13 mouse cellular contexts compared by ENCODE assay signal in the genomic region with DNA sequence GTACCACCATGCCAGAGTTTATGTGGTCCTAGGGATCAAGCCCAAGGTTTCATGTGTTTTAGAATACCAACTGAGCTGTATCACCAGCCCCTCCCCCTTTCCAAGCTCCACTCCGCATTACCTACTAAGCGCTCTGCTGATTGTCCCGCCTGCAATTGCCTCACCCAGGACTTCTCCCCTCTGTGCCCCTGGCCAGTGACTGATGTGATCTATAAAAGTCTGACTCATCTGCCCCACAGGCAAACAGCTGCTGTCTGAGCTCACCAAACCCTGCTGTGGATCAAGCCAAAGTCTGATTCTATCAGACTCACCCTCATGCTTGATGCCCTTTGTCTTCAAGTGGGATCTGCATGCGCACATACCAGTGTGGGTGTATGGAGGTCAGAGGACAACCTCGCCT. TPM values are rescaled to one million over a fixed set of nuclear protein-coding genes. Genes with fewer than 3 reads are reported as not detected.
DNase-seq lines count a peak whose midpoint lies in the region; ATAC-seq and TF ChIP-seq lines count a peak whose summit lies in the region.
"Had no signal": no experiment of that assay in that cellular context is flagged by ENCODE, and none has a peak within 500 bp of the region (broad histone marks: within the 10 kb centered on the region; RNA-seq: fewer than 3 reads in every experiment).

No protein-coding gene starts in this region.

- H3K27ac ChIP-seq in embryonic facial prominence, embryonic 15.5 days (replicated peaks): no peak overlapping the region
- H3K27ac ChIP-seq in embryonic facial prominence, embryonic 10.5 days (replicated peaks): no peak overlapping the region
- peak overlapping the region; percentile 94 for H3K27ac ChIP-seq in liver, postnatal 0 days (ENCODE audit: low read depth)
- no peak overlapping the region for H3K27ac ChIP-seq in forebrain, embryonic 16.5 days (ENCODE audit: low read length)
- no peak overlapping the region for H3K27ac ChIP-seq in forebrain, embryonic 11.5 days (ENCODE audit: low read depth, low read length)
- H3K27ac ChIP-seq: hindbrain, embryonic 14.5 days; kidney, embryonic 15.5 days had no signal

- no peaks in the 10 kb centered on the region for H3K4me1 ChIP-seq in embryonic facial prominence, embryonic 15.5 days
- no peaks in the 10 kb centered on the region for H3K4me1 ChIP-seq in embryonic facial prominence, embryonic 10.5 days
- peaks cover 5% of the 10 kb centered on the region for H3K4me1 ChIP-seq in liver, postnatal 0 days (ENCODE audit: insufficient read depth)
- no peaks in the 10 kb centered on the region for H3K4me1 ChIP-seq in forebrain, embryonic 16.5 days (replicated peaks; ENCODE audit: control insufficient read depth, insufficient read depth, low read length)
- no peaks in the 10 kb centered on the region for H3K4me1 ChIP-seq in forebrain, embryonic 11.5 days (replicated peaks; ENCODE audit: control insufficient read depth, insufficient read depth, low read length)
- H3K4me1 ChIP-seq: heart, embryonic 12.5 days; kidney, embryonic 15.5 days had no signal

- H3K4me2 ChIP-seq in embryonic facial prominence, embryonic 15.5 days (replicated peaks): no peak overlapping the region
- H3K4me2 ChIP-seq in liver, postnatal 0 days (ENCODE audit: low read depth, low read length): no peak overlapping the region
- H3K4me2 ChIP-seq in forebrain, embryonic 16.5 days (ENCODE audit: low read length): no peak overlapping the region
- H3K4me2 ChIP-seq in forebrain, embryonic 11.5 days (ENCODE audit: low read depth, low read length, severe bottlenecking): no peak overlapping the region
- H3K4me2 ChIP-seq: heart, embryonic 12.5 days; hindbrain, embryonic 14.5 days; kidney, embryonic 15.5 days had no signal

- peaks cover 39% of the 10 kb centered on the region for H3K36me3 ChIP-seq in embryonic facial prominence, embryonic 15.5 days
- peaks cover 53% of the 10 kb centered on the region for H3K36me3 ChIP-seq in embryonic facial prominence, embryonic 10.5 days (replicated peaks)
- peaks cover 26% of the 10 kb centered on the region for H3K36me3 ChIP-seq in liver, postnatal 0 days (replicated peaks; ENCODE audit: insufficient read depth, low read length)
- peaks cover 28% of the 10 kb centered on the region for H3K36me3 ChIP-seq in forebrain, embryonic 16.5 days (ENCODE audit: control insufficient read depth, insufficient read depth)
- H3K36me3 ChIP-seq in forebrain, embryonic 11.5 days (ENCODE audit: control insufficient read depth, insufficient read depth, low read length): peaks cover 15% of the 10 kb centered on the region

- ATAC-seq in embryonic facial prominence, embryonic 15.5 days (ENCODE audit: insufficient number of reproducible peaks, low FRiP score, low TSS enrichment, low read depth): 0 out of 2 replicates have a peak, but pooled peaks have one; percentile 34
- peak; percentile 96 for ATAC-seq in liver, postnatal 0 days
- ATAC-seq in forebrain, embryonic 16.5 days: no peak
- ATAC-seq in forebrain, embryonic 11.5 days (replicated peaks; ENCODE audit: low FRiP score): no peak

- H3K9ac ChIP-seq in embryonic facial prominence, embryonic 15.5 days: no peak overlapping the region
- H3K9ac ChIP-seq in liver, postnatal 0 days (replicated peaks): no peak overlapping the region
- H3K9ac ChIP-seq in forebrain, embryonic 16.5 days (replicated peaks; ENCODE audit: low read depth, low read length): no peak overlapping the region
- no peak overlapping the region for H3K9ac ChIP-seq in forebrain, embryonic 11.5 days (ENCODE audit: low read length)
- H3K9ac ChIP-seq: heart, embryonic 12.5 days; hindbrain, embryonic 14.5 days; kidney, embryonic 15.5 days had no signal

- no peak overlapping the region for H3K4me3 ChIP-seq in embryonic facial prominence, embryonic 15.5 days (replicated peaks)
- no peak overlapping the region for H3K4me3 ChIP-seq in embryonic facial prominence, embryonic 10.5 days
- no peak overlapping the region for H3K4me3 ChIP-seq in liver, postnatal 0 days (ENCODE audit: low read depth, low read length)
- no peak overlapping the region for H3K4me3 ChIP-seq in forebrain, embryonic 16.5 days (replicated peaks; ENCODE audit: low read length)
- H3K4me3 ChIP-seq in forebrain, embryonic 11.5 days (ENCODE audit: low read depth, low read length): no peak overlapping the region
- H3K4me3 ChIP-seq: erythroblast, embryonic 14.5 days; heart, embryonic 12.5 days; kidney, embryonic 15.5 days had no signal

- H3K27me3 ChIP-seq in embryonic facial prominence, embryonic 15.5 days: no peaks in the 10 kb centered on the region
- no peaks in the 10 kb centered on the region for H3K27me3 ChIP-seq in embryonic facial prominence, embryonic 10.5 days (replicated peaks; ENCODE audit: low read depth, poor library complexity, severe bottlenecking)
- H3K27me3 ChIP-seq in liver, postnatal 0 days (ENCODE audit: insufficient read depth, low read length): no peaks in the 10 kb centered on the region
- H3K27me3 ChIP-seq in forebrain, embryonic 16.5 days (replicated peaks; ENCODE audit: control insufficient read depth, insufficient read depth, low read length): 0 out of 2 replicates have a peak, but pooled peaks cover 2% of the 10 kb centered on the region
- no peaks in the 10 kb centered on the region for H3K27me3 ChIP-seq in forebrain, embryonic 11.5 days (ENCODE audit: control insufficient read depth, insufficient read depth, low read length)
- H3K27me3 ChIP-seq: heart, embryonic 12.5 days; kidney, embryonic 15.5 days had no signal

- 83% methylated on average over 5 of the region's 5 CpGs for WGBS in embryonic facial prominence, embryonic 15.5 days
- WGBS in embryonic facial prominence, embryonic 10.5 days: 83% methylated on average over 5 of the region's 5 CpGs
- WGBS in liver, postnatal 0 days (ENCODE audit: insufficient replicate concordance): 66% methylated on average over 5 of the region's 5 CpGs
- 87% methylated on average over 5 of the region's 5 CpGs for WGBS in forebrain, embryonic 16.5 days
- 87% methylated on average over 5 of the region's 5 CpGs for WGBS in forebrain, embryonic 11.5 days

- no peak for DNase-seq in embryonic facial prominence, embryonic 10.5 days (ENCODE audit: low spot score)
- peak; percentile 54 for DNase-seq in MN1 (ENCODE audit: low spot score)
- DNase-seq in fat pad, adult 2 months (ENCODE audit: extremely low read depth, low read depth, low spot score): peak; percentile 49
- peak; percentile 64 for DNase-seq in liver, postnatal 0 days
- no peak for DNase-seq in layer of hippocampus, postnatal 36 days
- no peak for DNase-seq in forebrain, embryonic 11.5 days (ENCODE audit: low spot score)
- DNase-seq: B cell, adult 2 months had no signal

- peak; percentile 77; the same call in 1 of the 2 replicates for TF ChIP-seq EP300 in liver, postnatal 0 days (IDR thresholded peaks at IDR 0.05; ENCODE audit: low read depth)

- H3K9me3 ChIP-seq in embryonic facial prominence, embryonic 15.5 days (replicated peaks): no peaks in the 10 kb centered on the region
- H3K9me3 ChIP-seq in embryonic facial prominence, embryonic 10.5 days: no peaks in the 10 kb centered on the region
- no peaks in the 10 kb centered on the region for H3K9me3 ChIP-seq in liver, postnatal 0 days (ENCODE audit: low read length)
- H3K9me3 ChIP-seq in forebrain, embryonic 16.5 days (ENCODE audit: control insufficient read depth, low read length): no peaks in the 10 kb centered on the region
- H3K9me3 ChIP-seq in forebrain, embryonic 11.5 days (ENCODE audit: control insufficient read depth, low read length): no peaks in the 10 kb centered on the region
- H3K9me3 ChIP-seq: heart, embryonic 12.5 days; kidney, embryonic 15.5 days had no signal

- no peak for TF ChIP-seq CTCF in liver, postnatal 0 days (IDR thresholded peaks at IDR 0.05; ENCODE audit: low read depth)

RNA-seq across cellular contexts. Expression of a gene that starts 8.7 kb away (rescaled TPM):
- 33.4 and 37.1 TPM in 2 replicates for polyA plus RNA-seq in embryonic facial prominence, embryonic 15.5 days (2015; fragmentation: Nextera tagmentation; extraction: Ambion mirVana)
- 31.2 and 31.4 TPM in 2 replicates for polyA plus RNA-seq in embryonic facial prominence, embryonic 10.5 days (2016; fragmentation: Nextera tagmentation; extraction: Ambion mirVana)
- polyA plus RNA-seq in liver, postnatal 0 days (2015; fragmentation: Nextera tagmentation; extraction: Ambion mirVana): 25.4 and 27.4 TPM in 2 replicates
- 10 to 100 TPM; 24.4 to 27.4 TPM for total RNA-seq in layer of hippocampus, postnatal 36 days (2021)
- polyA plus RNA-seq in forebrain, embryonic 16.5 days (2015; fragmentation: Nextera tagmentation; extraction: Ambion mirVana): 39.6 and 45.9 TPM in 2 replicates
- polyA plus RNA-seq in forebrain, embryonic 11.5 days (2014; fragmentation: Nextera tagmentation; extraction: Ambion mirVana): 37.2 and 39.2 TPM in 2 replicates

RNA-seq across cellular contexts. Expression of a gene that starts 18.5 kb away (rescaled TPM):
- polyA plus RNA-seq in embryonic facial prominence, embryonic 15.5 days (2015; fragmentation: Nextera tagmentation; extraction: Ambion mirVana): 13.6 and 13.7 TPM in 2 replicates
- polyA plus RNA-seq in embryonic facial prominence, embryonic 10.5 days (2016; fragmentation: Nextera tagmentation; extraction: Ambion mirVana): 17.8 and 19.5 TPM in 2 replicates
- 2.8 and 3.8 TPM in 2 replicates for polyA plus RNA-seq in liver, postnatal 0 days (2015; fragmentation: Nextera tagmentation; extraction: Ambion mirVana)
- 10 to 100 TPM; 10.8 to 11.4 TPM for total RNA-seq in layer of hippocampus, postnatal 36 days (2021)
- polyA plus RNA-seq in forebrain, embryonic 16.5 days (2015; fragmentation: Nextera tagmentation; extraction: Ambion mirVana): 17.4 and 20.2 TPM in 2 replicates
- 17.2 and 20.2 TPM in 2 replicates for polyA plus RNA-seq in forebrain, embryonic 11.5 days (2014; fragmentation: Nextera tagmentation; extraction: Ambion mirVana)

RNA-seq across cellular contexts. Expression of a gene that starts 21.2 kb away (rescaled TPM):
- 11.8 and 12.5 TPM in 2 replicates for polyA plus RNA-seq in embryonic facial prominence, embryonic 15.5 days (2015; fragmentation: Nextera tagmentation; extraction: Ambion mirVana)
- polyA plus RNA-seq in embryonic facial prominence, embryonic 10.5 days (2016; fragmentation: Nextera tagmentation; extraction: Ambion mirVana): 7.1 and 9.0 TPM in 2 replicates
- polyA plus RNA-seq in liver, postnatal 0 days (2015; fragmentation: Nextera tagmentation; extraction: Ambion mirVana): 5.0 and 5.5 TPM in 2 replicates
- total RNA-seq in layer of hippocampus, postnatal 36 days (2021): 10 to 100 TPM; 11.0 to 11.5 TPM
- 15.5 and 17.5 TPM in 2 replicates for polyA plus RNA-seq in forebrain, embryonic 16.5 days (2015; fragmentation: Nextera tagmentation; extraction: Ambion mirVana)
- polyA plus RNA-seq in forebrain, embryonic 11.5 days (2014; fragmentation: Nextera tagmentation; extraction: Ambion mirVana): 6.5 and 8.1 TPM in 2 replicates

RNA-seq across cellular contexts. Expression of a gene that starts 31.0 kb away (rescaled TPM):
- polyA plus RNA-seq in embryonic facial prominence, embryonic 15.5 days (2015; fragmentation: Nextera tagmentation; extraction: Ambion mirVana): 616 and 640 TPM in 2 replicates
- 523 and 540 TPM in 2 replicates for polyA plus RNA-seq in embryonic facial prominence, embryonic 10.5 days (2016; fragmentation: Nextera tagmentation; extraction: Ambion mirVana)
- 411 and 425 TPM in 2 replicates for polyA plus RNA-seq in liver, postnatal 0 days (2015; fragmentation: Nextera tagmentation; extraction: Ambion mirVana)
- total RNA-seq in layer of hippocampus, postnatal 36 days (2021): 100 to 1,000 TPM; 262 to 270 TPM
- 514 and 561 TPM in 2 replicates for polyA plus RNA-seq in forebrain, embryonic 16.5 days (2015; fragmentation: Nextera tagmentation; extraction: Ambion mirVana)
- polyA plus RNA-seq in forebrain, embryonic 11.5 days (2014; fragmentation: Nextera tagmentation; extraction: Ambion mirVana): 478 and 501 TPM in 2 replicates

RNA-seq across cellular contexts. Expression of a gene that starts 55.8 kb away (rescaled TPM):
- polyA plus RNA-seq in embryonic facial prominence, embryonic 15.5 days (2015; fragmentation: Nextera tagmentation; extraction: Ambion mirVana): 46.3 and 47.6 TPM in 2 replicates
- polyA plus RNA-seq in embryonic facial prominence, embryonic 10.5 days (2016; fragmentation: Nextera tagmentation; extraction: Ambion mirVana): 87.0 and 91.9 TPM in 2 replicates
- 18.1 and 19.3 TPM in 2 replicates for polyA plus RNA-seq in liver, postnatal 0 days (2015; fragmentation: Nextera tagmentation; extraction: Ambion mirVana)
- 10 to 100 TPM; 23.0 to 23.4 TPM for total RNA-seq in layer of hippocampus, postnatal 36 days (2021)
- 59.0 TPM in 2 replicates for polyA plus RNA-seq in forebrain, embryonic 16.5 days (2015; fragmentation: Nextera tagmentation; extraction: Ambion mirVana)
- polyA plus RNA-seq in forebrain, embryonic 11.5 days (2014; fragmentation: Nextera tagmentation; extraction: Ambion mirVana): 51.4 and 59.0 TPM in 2 replicates

Comparison
In these comparisons a context has a peak if more than half of its experiments do, and no peak if none do; other contexts are left out.
1. ATAC-seq: peak in embryonic facial prominence, embryonic 15.5 days (single experiment) and liver, postnatal 0 days (single experiment); none in forebrain, embryonic 16.5 days (single experiment) and forebrain, embryonic 11.5 days (single experiment).
2. DNase-seq: peak in MN1 (single experiment), fat pad, adult 2 months (single experiment) and liver, postnatal 0 days (single experiment); none in embryonic facial prominence, embryonic 10.5 days (single experiment), layer of hippocampus, postnatal 36 days (0 of 2) and forebrain, embryonic 11.5 days (single experiment).